Mouse (Mus musculus) neural tube, postnatal 0 days (tissue): ENCODE measurements around the gene Setdb1. TPM values are rescaled to one million over a fixed set of nuclear protein-coding genes. Genes with fewer than 3 reads are reported as not detected.

Experiments used
- polyA plus RNA-seq: library from polyadenylated mRNA; unstranded; fragments of >200 nt; fragmentation: Nextera tagmentation; extraction: Ambion mirVana; gene quantifications from 2 replicates; pipeline ENCODE4 v1.2.1, GENCODE M21; 2015

Gene Setdb1
- 22.5 and 24.6 TPM in 2 replicates for polyA plus RNA-seq

GRCm38 (mm10) chr3:95356701-95357449, at the start of gene Setdb1:
Gene Setdb1, minus strand, starts transcription at chr3:95357202.

GRCm38 (mm10) chr3:95402741-95403140, 45.7 kb upstream of the Setdb1 start, which contains the start of gene 4930558C23Rik:
Gene 4930558C23Rik, minus strand, starts transcription at chr3:95402841.

GRCm38 (mm10) chr3:95314486-95315093, 42.4 kb downstream of the Setdb1 start, which contains the start of gene Cers2:
Gene Cers2, plus strand, starts transcription at chr3:95314791.

GRCm38 (mm10) chr3:95307100-95307499, 49.9 kb downstream of the Setdb1 start, which contains the start of gene Anxa9:
Gene Anxa9, minus strand, starts transcription at chr3:95307176.

GRCm38 (mm10) chr3:95281216-95282126, 75.5 kb downstream of the Setdb1 start, which contains the start of the genes Mindy1 and Prune1:
Gene Mindy1, plus strand, starts transcription at chr3:95281345.
Gene Prune1, minus strand, starts transcription at chr3:95282076.

Other genes with a start within 250 kb of the Setdb1 start
- gene Vps72, start 246.2 kb downstream of the Setdb1 start, polyA plus RNA-seq, result 89.2 and 101 TPM in 2 replicates
- gene Tmod4, start 232.7 kb downstream of the Setdb1 start, polyA plus RNA-seq, result 0.50 and 0.79 TPM in 2 replicates
- 78.6 and 80.8 TPM in 2 replicates for gene Scnm1, start 223.2 kb downstream of the Setdb1 start, polyA plus RNA-seq
- 41.0 and 41.2 TPM in 2 replicates for gene Lysmd1, start 223.1 kb downstream of the Setdb1 start, polyA plus RNA-seq
- gene Tnfaip8l2, start 214.8 kb downstream of the Setdb1 start, polyA plus RNA-seq, result 4.7 and 4.8 TPM in 2 replicates
- gene Sema6c, start 196.7 kb downstream of the Setdb1 start, polyA plus RNA-seq, result 14.0 and 15.0 TPM in 2 replicates
- gene Gabpb2, start 139.3 kb downstream of the Setdb1 start, polyA plus RNA-seq, result 2.5 and 2.6 TPM in 2 replicates
- 53.0 and 55.2 TPM in 2 replicates for gene Cdc42se1, start 128.5 kb downstream of the Setdb1 start, polyA plus RNA-seq
- 348 and 378 TPM in 2 replicates for gene Mllt11, start 125.0 kb downstream of the Setdb1 start, polyA plus RNA-seq
- 0.22 TPM in 1 of 2 replicates, not detected in the other for gene Gm128, start 115.6 kb downstream of the Setdb1 start, polyA plus RNA-seq
- not detected in 2 replicates for gene Bnipl, start 106.0 kb downstream of the Setdb1 start, polyA plus RNA-seq
- gene Mindy1, start 75.9 kb downstream of the Setdb1 start, polyA plus RNA-seq, result 31.0 and 32.1 TPM in 2 replicates
- gene Prune1, start 75.1 kb downstream of the Setdb1 start, polyA plus RNA-seq, result 47.1 and 55.4 TPM in 2 replicates
- gene Anxa9, start 50.0 kb downstream of the Setdb1 start, polyA plus RNA-seq, result 0.28 TPM in 2 replicates
- gene Cers2, start 42.4 kb downstream of the Setdb1 start, polyA plus RNA-seq, result 84.8 and 88.4 TPM in 2 replicates
- gene 4930558C23Rik, start 45.6 kb upstream of the Setdb1 start, polyA plus RNA-seq, result not detected in 2 replicates
- gene Arnt, start 77.2 kb upstream of the Setdb1 start, polyA plus RNA-seq, result 9.4 and 10.5 TPM in 2 replicates
- gene Ctsk, start 142.1 kb upstream of the Setdb1 start, polyA plus RNA-seq, result 15.4 and 31.3 TPM in 2 replicates
- 38.5 and 40.3 TPM in 2 replicates for gene Ctss, start 169.6 kb upstream of the Setdb1 start, polyA plus RNA-seq
- not detected in 2 replicates for gene Hormad1, start 202.5 kb upstream of the Setdb1 start, polyA plus RNA-seq
- 19.0 and 20.1 TPM in 2 replicates for gene Golph3l, start 231.7 kb upstream of the Setdb1 start, polyA plus RNA-seq